Mouse (Mus musculus) adrenal gland, postnatal 25 days (tissue): ENCODE data around the gene Trip11. TPM values are rescaled to one million over a fixed set of nuclear protein-coding genes. Genes with fewer than 3 reads are reported as not detected.

Experiments
- total RNA-seq: library from RNA; stranded (reverse); gene quantifications from 2 replicates; pipeline ENCODE4 v1.2.3, GENCODE M21; 2021

Trip11 gene
- total RNA-seq, 1 experiment from 2014 or later = 42.3 TPM

Other genes starting within 250 kb of the Trip11 start
- gene Tc2n, start 194.7 kb downstream of the Trip11 start, total RNA-seq = 0.67 and 1.3 TPM in 2 replicates
- 50.9 and 55.6 TPM in 2 replicates for gene Fbln5, start 94.2 kb downstream of the Trip11 start, total RNA-seq
- gene Atxn3, start 45.0 kb upstream of the Trip11 start, total RNA-seq = 18.5 and 30.1 TPM in 2 replicates
- 39.6 and 39.7 TPM in 2 replicates for gene Cpsf2, start 62.7 kb upstream of the Trip11 start, total RNA-seq
- 0.29 and 1.2 TPM in 2 replicates for gene Slc24a4, start 215.5 kb upstream of the Trip11 start, total RNA-seq